Mouse (Mus musculus) erythroblast, adult 5-6 weeks (primary cell): ENCODE measurements around the gene Afmid. TPM values are rescaled to one million over a fixed set of nuclear protein-coding genes. Genes with fewer than 3 reads are reported as not detected.
A peak's percentile ranks its signal among the peaks of the same experiment; 100 is the strongest.
"Not testable (repeated sequence)": the region's sequence is repeated elsewhere in the genome, so short reads cannot be mapped to it uniquely, and the experiment has no call there.

Experiments
- ATAC-seq: replicated peaks from 2 replicates; pipeline ENCODE4 v1.8.0; 2016; ENCODE audit warnings: moderate number of reproducible peaks, mild to moderate bottlenecking, moderate TSS enrichment, inconsistent platforms; ENCODE audit not compliant: poor library complexity, low FRiP score, severe bottlenecking
- total RNA-seq, 2 experiments: library from RNA; stranded (forward) in 1 of 2; stranded (reverse) in 1 of 2; fragments of 150-400 nt in 1 of 2; fragments of 200-764, 138-1000 nt in 1 of 2; gene quantifications; 2 replicates each; pipeline versions ENCODE4 v1.2.3 to v1.2.4; 2015 to 2017; ENCODE audit warnings: low replicate concordance in 2 of 2

Afmid gene
- total RNA-seq, 2 experiments from 2014 or later, result 47.3 to 67.8 TPM

DNA sequence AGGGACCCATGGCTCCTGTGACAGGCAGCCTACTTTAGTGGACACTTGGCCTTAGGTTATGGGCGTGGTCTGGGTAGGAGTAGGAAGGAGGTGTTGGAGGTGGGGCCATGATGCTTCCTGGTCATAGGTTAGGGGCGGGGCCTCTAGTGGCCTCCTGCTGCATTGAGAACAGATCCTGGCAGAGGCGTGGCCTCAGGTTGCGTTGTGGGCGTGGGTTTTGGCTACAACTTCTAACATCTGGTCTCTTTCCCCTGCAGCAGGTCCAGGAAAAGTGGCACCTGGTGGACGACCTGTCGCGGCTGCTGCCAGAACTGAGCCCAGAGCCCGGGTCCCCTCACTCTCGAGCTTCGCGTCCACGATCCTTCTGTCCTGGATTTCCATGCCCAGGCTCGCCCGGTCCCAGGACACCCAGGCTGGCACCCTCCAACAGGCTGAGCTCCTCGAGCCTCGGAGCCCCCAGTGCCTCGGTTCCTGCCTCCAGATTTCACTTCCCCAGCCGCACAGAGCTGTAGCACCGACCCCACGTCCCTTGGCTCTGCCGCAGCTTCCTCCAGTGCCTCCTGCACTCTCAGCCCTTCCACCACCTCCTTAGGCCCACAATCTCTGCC is 33.3 kb upstream of the Afmid start:
- ATAC-seq, result peak; percentile 87

- ATAC-seq, result no peak
Observed at GRCm38 (mm10) chr11:117794035-117794551, 31.6 kb upstream of the Afmid start.

DNA sequence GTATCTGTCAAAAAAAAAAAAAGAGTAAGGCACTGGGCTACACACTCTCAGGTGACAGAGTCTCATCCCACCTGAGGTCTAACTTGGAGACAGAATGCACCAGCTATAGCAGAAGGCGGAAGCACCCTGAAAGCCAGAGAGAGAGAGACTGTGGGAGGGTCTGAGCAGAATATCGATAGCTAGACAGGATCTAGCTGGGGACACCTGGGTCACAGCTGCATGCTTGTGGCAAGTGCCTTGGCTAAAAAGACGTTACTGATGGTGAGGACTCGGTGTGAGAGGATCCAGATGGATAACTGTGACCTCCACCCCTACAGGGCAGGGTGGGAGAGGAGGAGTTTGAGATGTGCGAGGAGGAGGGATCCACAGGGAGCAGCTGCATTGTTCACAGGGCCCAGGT is 28.8 kb upstream of the Afmid start:
- ATAC-seq, result 0 out of 2 replicates have a peak, but pooled peaks have one; percentile 0

GRCm38 (mm10) chr11:117797511-117798159 is 28.1 kb upstream of the Afmid start, which contains the start of gene 6030468B19Rik:
6030468B19Rik (plus strand) TSS chr11:117797660.
- ATAC-seq, result peak; percentile 86

DNA sequence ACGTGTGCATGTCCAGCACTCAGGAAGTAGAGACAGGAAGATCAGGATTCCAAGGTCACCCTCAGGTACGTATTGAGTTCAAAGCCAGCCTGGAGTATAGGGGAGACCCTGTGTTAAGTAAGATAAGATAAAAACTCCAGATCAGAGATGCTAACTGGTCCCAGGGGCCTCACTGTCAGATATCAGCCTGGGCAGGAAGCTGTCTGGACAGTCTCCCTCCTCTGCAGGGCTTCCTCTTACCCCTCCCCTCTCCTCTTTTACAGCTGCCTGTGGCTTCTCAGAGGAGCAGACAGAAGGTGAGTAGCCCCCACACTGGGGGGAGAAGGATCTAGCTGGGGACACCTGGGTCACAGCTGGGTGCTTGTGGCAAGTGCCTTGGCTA is 27.6 kb upstream of the Afmid start:
- ATAC-seq, result peak; percentile 29

- ATAC-seq, result no peak
Observed at GRCm38 (mm10) chr11:117799174-117799573, 26.6 kb upstream of the Afmid start.

- no peak for ATAC-seq
Observed at GRCm38 (mm10) chr11:117800038-117800437, 25.7 kb upstream of the Afmid start.

- ATAC-seq, result no peak
Observed at GRCm38 (mm10) chr11:117801650-117802049, 24.1 kb upstream of the Afmid start.

DNA sequence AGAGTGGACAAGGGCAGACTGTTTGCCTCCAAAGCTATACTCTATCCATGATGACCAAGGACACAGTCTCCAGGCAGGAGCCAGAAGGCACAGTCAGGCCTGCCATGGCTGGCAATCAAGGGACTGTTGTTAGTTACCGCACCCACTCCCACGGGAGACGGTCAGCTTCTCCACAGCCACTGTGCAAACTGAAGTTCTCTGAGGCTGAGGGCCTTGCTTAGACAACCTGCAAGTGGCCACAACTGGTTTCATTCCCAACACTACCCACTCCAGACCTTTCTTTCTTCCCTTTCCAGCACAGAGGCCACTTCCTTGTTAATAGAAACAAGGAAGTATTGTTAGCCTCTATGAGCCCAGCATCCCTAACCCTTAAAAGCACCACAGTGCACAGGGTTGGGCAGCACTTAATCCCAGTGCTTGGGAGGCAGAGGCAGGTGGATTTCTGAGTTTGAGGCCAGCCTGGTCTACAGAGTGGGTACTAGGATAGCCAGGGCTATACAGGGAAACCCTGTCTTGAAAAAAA is 22.5 kb upstream of the Afmid start:
- no peak for ATAC-seq

GRCm38 (mm10) chr11:117806781-117807180 is 18.9 kb upstream of the Afmid start:
- ATAC-seq, result no peak

GRCm38 (mm10) chr11:117809407-117810311 is 16.1 kb upstream of the Afmid start, which contains the start of the genes Gm20708 and Syngr2:
Gm20708 (plus strand) TSS chr11:117809668.
Syngr2 (plus strand) TSS chr11:117809668.
- peak; percentile 70 for ATAC-seq

DNA sequence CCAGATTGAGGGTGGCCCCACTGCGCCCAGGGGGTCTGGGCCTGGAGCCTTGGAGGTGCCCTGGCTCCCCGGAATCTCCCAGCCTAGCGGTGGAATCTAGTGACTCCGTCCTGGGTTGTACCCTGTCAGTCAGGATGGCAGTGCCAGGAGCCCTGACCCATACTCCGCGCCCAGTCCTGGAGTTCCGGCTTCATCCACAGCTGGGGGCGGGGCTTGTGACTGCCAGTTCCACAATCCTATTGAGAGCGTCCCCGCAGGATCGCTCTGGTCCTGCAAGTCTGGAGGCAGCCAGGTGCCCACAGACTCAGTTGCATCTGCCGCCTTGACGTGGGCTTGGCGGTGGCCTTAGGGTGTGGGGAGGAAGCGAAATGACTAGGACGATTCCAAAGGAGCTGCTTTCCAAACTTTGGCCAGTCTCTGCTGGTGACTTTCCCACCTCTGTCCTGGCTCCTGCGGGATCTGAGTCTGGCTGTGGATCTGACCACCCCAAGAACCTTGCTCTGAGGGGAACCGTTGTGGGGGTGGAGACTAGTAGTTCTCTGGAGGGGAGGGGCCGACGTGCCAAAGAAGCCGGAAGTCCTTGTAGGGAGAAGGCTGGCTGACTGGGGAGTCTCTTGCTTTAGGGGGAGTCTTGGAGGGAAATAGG is 15.2 kb upstream of the Afmid start:
- ATAC-seq, result peak; percentile 78

DNA sequence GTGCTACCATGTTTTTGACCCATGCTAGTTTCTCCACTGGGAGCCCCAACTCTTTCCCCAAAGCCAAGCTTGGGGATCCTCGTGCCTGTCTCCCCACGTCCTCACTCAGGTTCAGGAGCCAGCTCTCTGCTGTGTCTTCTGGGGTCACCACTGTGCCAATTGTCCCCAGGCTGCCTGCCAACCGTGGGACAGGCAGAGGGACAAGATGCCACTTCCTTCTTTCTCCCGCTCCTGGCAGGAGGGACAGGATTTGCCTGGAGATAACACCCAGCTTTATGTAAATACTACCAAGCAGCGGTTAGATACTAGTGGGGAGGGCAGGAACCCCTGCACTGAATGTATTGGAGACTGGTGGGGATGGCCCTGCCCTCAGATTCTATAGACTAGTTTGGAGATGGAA is 11.9 kb upstream of the Afmid start:
- no peak for ATAC-seq

GRCm38 (mm10) chr11:117814704-117815366 is 10.9 kb upstream of the Afmid start:
- ATAC-seq, result no peak

DNA sequence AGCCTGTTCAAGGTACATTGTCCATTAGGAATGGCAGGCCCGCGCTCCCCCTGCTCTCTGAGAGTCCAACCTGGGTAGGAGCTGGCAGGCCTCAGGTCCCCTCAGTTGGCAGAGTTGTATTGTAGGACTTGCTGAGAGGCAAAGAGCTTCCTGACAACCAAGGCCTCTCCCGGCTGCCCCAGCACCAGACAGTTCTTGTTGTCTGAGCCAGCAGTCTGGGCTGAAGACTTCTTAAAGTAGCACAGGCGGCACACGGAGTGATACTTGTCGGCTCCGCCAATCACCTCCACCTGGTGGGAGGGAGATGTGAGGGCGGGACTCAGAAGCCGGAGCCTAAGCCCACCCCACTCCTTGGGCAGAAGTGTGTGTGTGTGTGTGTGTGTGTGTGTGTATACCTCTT is 9.9 kb upstream of the Afmid start:
- ATAC-seq, result not testable (repeated sequence)

GRCm38 (mm10) chr11:117816389-117816996 is 9.2 kb upstream of the Afmid start:
- ATAC-seq, result no peak

DNA sequence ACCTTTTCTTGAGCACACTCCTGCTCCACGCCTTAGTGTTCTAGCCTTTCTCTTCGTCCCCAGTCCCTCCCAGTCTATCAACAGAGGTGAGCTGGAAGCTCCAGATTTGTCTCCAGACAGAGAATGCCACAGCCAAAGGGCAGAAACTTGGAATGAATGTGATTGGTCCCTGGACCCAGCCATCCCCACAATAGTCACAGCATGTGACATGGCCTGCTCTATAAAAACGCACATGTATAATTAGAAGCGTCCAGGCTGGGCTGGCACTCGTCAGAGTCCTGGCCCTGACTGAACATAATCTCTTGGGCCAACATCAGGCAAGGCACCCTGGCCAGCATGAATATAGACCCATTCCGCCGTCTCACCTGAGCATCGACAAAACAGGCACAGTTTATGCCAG is 6.6 kb upstream of the Afmid start:
- no peak for ATAC-seq

- no peak for ATAC-seq
Observed at GRCm38 (mm10) chr11:117820173-117820572, 5.6 kb upstream of the Afmid start.

- ATAC-seq, result no peak
Observed at GRCm38 (mm10) chr11:117821868-117822267, 3.9 kb upstream of the Afmid start.
